Mouse (Mus musculus) forelimb bud, embryonic 11.5 days (tissue): ENCODE results near the gene Gm9945.

Experiments used
- DNase-seq: peaks from one replicate; pipeline ENCODE4 v3.0.0-alpha.2; 2012; ENCODE audit warnings: low read depth, low spot score

The Gm9945 gene

GRCm38 (mm10) chr11:53493243-53493955 lies 13.4 kb downstream of the Gm9945 start:
- no peak for DNase-seq

GRCm38 (mm10) chr11:53495417-53495816 lies 15.5 kb downstream of the Gm9945 start:
- DNase-seq, result no peak

GRCm38 (mm10) chr11:53496946-53497345 lies 17.0 kb downstream of the Gm9945 start:
- no peak for DNase-seq

GRCm38 (mm10) chr11:53500569-53500968 lies 20.6 kb downstream of the Gm9945 start:
- DNase-seq, result no peak

- DNase-seq, result no peak
Measured at GRCm38 (mm10) chr11:53502039-53502765, 22.2 kb downstream of the Gm9945 start.

GRCm38 (mm10) chr11:53503738-53504137 lies 23.8 kb downstream of the Gm9945 start:
- DNase-seq, result no peak

GRCm38 (mm10) chr11:53504376-53504775 lies 24.4 kb downstream of the Gm9945 start:
- DNase-seq, result no peak

GRCm38 (mm10) chr11:53505026-53505663 lies 25.2 kb downstream of the Gm9945 start:
- DNase-seq, result no peak

GRCm38 (mm10) chr11:53507098-53507805 lies 27.3 kb downstream of the Gm9945 start:
- DNase-seq, result no peak

- DNase-seq, result no peak
Measured at GRCm38 (mm10) chr11:53508152-53508551, 28.2 kb downstream of the Gm9945 start.

- DNase-seq, result no peak
Measured at GRCm38 (mm10) chr11:53508591-53508990, 28.6 kb downstream of the Gm9945 start.

- DNase-seq, result no peak
Measured at GRCm38 (mm10) chr11:53510351-53510750, 30.4 kb downstream of the Gm9945 start.

- DNase-seq, result no peak
Measured at GRCm38 (mm10) chr11:53516775-53517627, 37.0 kb downstream of the Gm9945 start.

- no peak for DNase-seq
Measured at GRCm38 (mm10) chr11:53518759-53519158, 38.8 kb downstream of the Gm9945 start.

GRCm38 (mm10) chr11:53519207-53520121 lies 39.5 kb downstream of the Gm9945 start, which contains the start of gene Sept8:
Gene Sept8 (plus strand): TSS chr11:53519257.
- DNase-seq, result no peak

- no peak for DNase-seq
Measured at GRCm38 (mm10) chr11:53520122-53520978, 40.4 kb downstream of the Gm9945 start.

- DNase-seq, result no peak
Measured at GRCm38 (mm10) chr11:53521120-53521820, 41.3 kb downstream of the Gm9945 start.

- DNase-seq, result no peak
Measured at GRCm38 (mm10) chr11:53521821-53522131, 41.8 kb downstream of the Gm9945 start.
